Mouse (Mus musculus) olfactory bulb, adult 2 months (tissue): ENCODE results near the gene Immp1l. TPM values are rescaled to one million over a fixed set of nuclear protein-coding genes. Genes with fewer than 3 reads are reported as not detected.

Source experiments
- H3K27ac ChIP-seq: fragments of 200-500 bp; 2 replicates; pipeline ENCODE4 v1.5.1; 2012; ENCODE audit warnings: low read depth, low read length; ENCODE audit not compliant: insufficient read depth
- H3K4me1 ChIP-seq: fragments of 200-500 bp; 2 replicates; pipeline ENCODE4 v1.6.1; 2012; ENCODE audit warnings: low read length; ENCODE audit not compliant: control insufficient read depth, insufficient read depth
- H3K4me3 ChIP-seq: fragments of 200-500 bp; 2 replicates; pipeline ENCODE4 v1.5.1; 2012; ENCODE audit warnings: mild to moderate bottlenecking, low read depth, low read length, moderate library complexity; ENCODE audit not compliant: insufficient read depth
- CTCF ChIP-seq: fragments of 200-500 bp; IDR thresholded peaks from 2 replicates; pipeline ENCODE4 v1.5.1; 2012; ENCODE audit warnings: low read depth, mild to moderate bottlenecking, low read length, moderate library complexity; ENCODE audit not compliant: insufficient read depth
- POLR2A ChIP-seq: fragments of 200-500 bp; IDR thresholded peaks from 2 replicates; pipeline ENCODE4 v1.6.1; 2012; ENCODE audit warnings: mild to moderate bottlenecking, low read depth, low read length, moderate library complexity; ENCODE audit not compliant: insufficient read depth
- WGBS: fragments of 180-500 bp; shearing (Covaris S2); methylation state at CpG from one replicate; pipeline ENCODE4 v1.1.7; 2018; 5-methylcytosine and 5-hydroxymethylcytosine counted together
- polyA plus RNA-seq: library from polyadenylated mRNA; stranded (reverse); fragments of >200 nt; gene quantifications from 2 replicates; pipeline ENCODE4 v1.2.4, GENCODE M21; 2012; ENCODE audit warnings: low replicate concordance; ENCODE audit not compliant: missing spikeins, insufficient read depth, insufficient read length

The Immp1l gene
- polyA plus RNA-seq, 1 experiment = not detected

GRCm38 (mm10) chr2:105987999-105988398 lies 83.6 kb downstream of the Immp1l start:
- no peak overlapping the region for H3K27ac ChIP-seq
- TF ChIP-seq CTCF (no peak), POLR2A (no peak)
- 4% methylated on average over 2 of the region's 2 CpGs for WGBS
- no peak overlapping the region for H3K4me3 ChIP-seq
- H3K4me1 ChIP-seq = 0 out of 2 replicates have a peak, but pooled peaks cover 3% of the 10 kb centered on the region

GRCm38 (mm10) chr2:106002835-106003739 lies 98.6 kb downstream of the Immp1l start, which contains the start of gene Dnajc24:
Dnajc24 (minus strand) TSS chr2:106003549.
- H3K27ac ChIP-seq = peak within 1 kb of the TSS; percentile 63; the same call in 1 of the 2 replicates

GRCm38 (mm10) chr2:106008415-106008814 lies 104.0 kb downstream of the Immp1l start:
- no peak overlapping the region for H3K27ac ChIP-seq
- TF ChIP-seq CTCF (no peak), POLR2A (no peak)
- no peak overlapping the region for H3K4me3 ChIP-seq
- no peaks in the 10 kb centered on the region for H3K4me1 ChIP-seq
- 83% methylated on average over 2 of the region's 2 CpGs for WGBS

More at GRCm38 (mm10) chr2:106002835-106003739, 98.6 kb downstream of the Immp1l start, which contains the start of gene Dnajc24:
- no peaks in the 10 kb centered on the region for H3K4me1 ChIP-seq
- peak within 1 kb of the TSS; percentile 95 for H3K4me3 ChIP-seq
- WGBS = under 1% methylated on average over 44 of the region's 44 CpGs
- TF ChIP-seq POLR2A = peak; percentile 36; the same call in 1 of the 2 replicates
- TF ChIP-seq CTCF = no peak

Other genes with a start within 250 kb of the Immp1l start
- not detected in 2 replicates for gene Pax6, start 235.7 kb upstream of the Immp1l start, polyA plus RNA-seq
- gene Elp4, start 74 bp upstream of the Immp1l start, polyA plus RNA-seq = not detected in 2 replicates
- gene Dnajc24, start 98.9 kb downstream of the Immp1l start, polyA plus RNA-seq = not detected in 2 replicates